Mouse (Mus musculus): Measurements from ENCODE around the gene Tmem189.
"Not testable (repeated sequence)": the region's sequence is repeated elsewhere in the genome, so short reads cannot be mapped to it uniquely, and the experiment has no call there.

The Tmem189 gene

GRCm38 (mm10) chr2:167651622-167652021 lies 38.0 kb downstream of the Tmem189 start:
- DNase-seq (ENCODE audit: low read depth): no peak

GRCm38 (mm10) chr2:167649290-167650032 lies 40.2 kb downstream of the Tmem189 start:
- DNase-seq (ENCODE audit: low read depth): no peak

- no peak for DNase-seq (ENCODE audit: low read depth)
These were observed 43.2 kb downstream of the Tmem189 start for GRCm38 (mm10) chr2:167646411-167646810.

- not testable (repeated sequence) for DNase-seq (ENCODE audit: low read depth)
These were observed 46.1 kb downstream of the Tmem189 start for GRCm38 (mm10) chr2:167643356-167644052.

- DNase-seq (ENCODE audit: low read depth): no peak
These were observed 47.5 kb downstream of the Tmem189 start for GRCm38 (mm10) chr2:167642164-167642563.

GRCm38 (mm10) chr2:167641337-167641736 lies 48.3 kb downstream of the Tmem189 start:
- no peak for DNase-seq (ENCODE audit: low read depth)

- DNase-seq (ENCODE audit: low read depth): peak; percentile 42
These were observed 49.3 kb downstream of the Tmem189 start for GRCm38 (mm10) chr2:167640279-167640678.

- DNase-seq (ENCODE audit: low read depth): no peak
These were observed 54.6 kb downstream of the Tmem189 start for GRCm38 (mm10) chr2:167634865-167635512.

- DNase-seq (ENCODE audit: low read depth): peak; percentile 100
These were observed 55.3 kb downstream of the Tmem189 start for GRCm38 (mm10) chr2:167634338-167634770.

- no peak for DNase-seq (ENCODE audit: low read depth)
These were observed 56.1 kb downstream of the Tmem189 start for GRCm38 (mm10) chr2:167633537-167633872.

- DNase-seq (ENCODE audit: low read depth): no peak
These were observed 56.7 kb downstream of the Tmem189 start for GRCm38 (mm10) chr2:167632731-167633536.

- DNase-seq (ENCODE audit: low read depth): peak; percentile 96
These were observed 57.8 kb downstream of the Tmem189 start, which contains the start of gene Ube2v1 for GRCm38 (mm10) chr2:167631591-167632448. Ube2v1 (minus strand) TSS chr2:167632095.

GRCm38 (mm10) chr2:167631181-167631590 lies 58.4 kb downstream of the Tmem189 start:
- no peak for DNase-seq (ENCODE audit: low read depth)

- no peak for DNase-seq (ENCODE audit: low read depth)
These were observed 59.2 kb downstream of the Tmem189 start for GRCm38 (mm10) chr2:167630421-167630820.

- no peak for DNase-seq (ENCODE audit: low read depth)
These were observed 59.9 kb downstream of the Tmem189 start for GRCm38 (mm10) chr2:167629665-167630209.

GRCm38 (mm10) chr2:167628872-167629271 lies 60.8 kb downstream of the Tmem189 start:
- peak; percentile 97 for DNase-seq (ENCODE audit: low read depth)

GRCm38 (mm10) chr2:167627019-167627418 lies 62.6 kb downstream of the Tmem189 start:
- no peak for DNase-seq (ENCODE audit: low read depth)

GRCm38 (mm10) chr2:167625670-167626069 lies 64.0 kb downstream of the Tmem189 start:
- DNase-seq (ENCODE audit: low read depth): no peak

GRCm38 (mm10) chr2:167624368-167625075 lies 65.1 kb downstream of the Tmem189 start:
- no peak for DNase-seq (ENCODE audit: low read depth)

- DNase-seq (ENCODE audit: low read depth): no peak
These were observed 66.7 kb downstream of the Tmem189 start for GRCm38 (mm10) chr2:167622965-167623364.

All from c-Kit-positive CD71-positive TER-119-negative erythroid progenitor cells, embryonic 14.5 days (primary cell).